Mouse (Mus musculus) liver, embryonic 14.5 days (tissue): Measurements from ENCODE around the gene Nrip1.

ENCODE experiments used
- CTCF ChIP-seq: IDR thresholded peaks from 2 replicates; pipeline ENCODE4 v1.5.1; 2016; ENCODE audit warnings: antibody characterized with exemption, low read depth, control low read depth
- EP300 ChIP-seq: IDR thresholded peaks from 2 replicates; pipeline ENCODE4 v1.6.1; 2016; ENCODE audit warnings: antibody characterized with exemption, low read depth

- TF ChIP-seq CTCF (no peak), EP300 (no peak)
These were observed 121.8 kb downstream of the Nrip1 start for GRCm38 (mm10) chr16:76251826-76252225.
